ENCODE assay signal across 9 mouse cellular contexts in the genomic region with DNA sequence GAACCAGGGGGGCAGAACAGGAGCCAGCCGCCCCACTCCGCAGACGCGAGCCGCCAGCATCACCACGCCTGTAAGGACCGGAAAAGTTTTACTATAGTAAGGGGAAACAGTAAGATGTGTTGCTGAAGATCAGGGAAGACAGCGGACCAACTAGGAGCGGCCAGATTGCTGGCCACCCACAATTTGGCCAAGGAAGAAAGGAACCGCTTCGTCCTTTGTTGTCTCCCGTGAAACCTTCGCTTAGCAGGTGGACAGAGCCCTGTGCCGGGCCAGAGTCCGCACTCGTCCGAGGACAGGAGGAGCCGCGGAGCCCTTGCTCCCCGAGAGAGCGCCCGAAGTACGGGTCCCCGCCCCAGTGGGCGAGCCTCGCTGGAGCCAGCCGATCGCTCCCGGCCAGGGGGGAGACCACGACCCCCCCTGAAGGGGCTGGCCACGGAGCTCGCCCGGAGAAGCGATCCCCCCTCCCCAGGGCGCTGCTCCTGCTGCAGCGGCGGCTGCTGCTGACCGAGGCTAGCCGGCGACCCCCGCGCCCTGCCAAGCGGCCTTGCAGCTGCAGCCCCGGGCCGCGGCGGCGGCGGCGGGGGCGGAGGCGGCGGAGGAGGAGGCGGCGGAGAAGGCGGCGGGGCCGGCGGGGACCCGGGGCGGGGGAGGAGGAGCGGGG. TPM values are rescaled to one million over a fixed set of nuclear protein-coding genes. Genes with fewer than 3 reads are reported as not detected.
DNase-seq lines count a peak whose midpoint lies in the region; ATAC-seq and TF ChIP-seq lines count a peak whose summit lies in the region.
"Had no signal": no experiment of that assay in that cellular context is flagged by ENCODE, and none has a peak within 500 bp of the region (broad histone marks: within the 10 kb centered on the region; RNA-seq: fewer than 3 reads in every experiment).

No protein-coding gene starts in this region.

- no peak overlapping the region for H3K27ac ChIP-seq in heart, embryonic 13.5 days (replicated peaks)
- no peak overlapping the region for H3K27ac ChIP-seq in ES-E14 (ENCODE audit: insufficient read depth, low read depth, low read length, poor library complexity, severe bottlenecking)
- no peak overlapping the region for H3K27ac ChIP-seq in embryonic fibroblast, embryonic 13.5 days (ENCODE audit: insufficient read depth, low read length)
- peak overlapping the region; percentile 86 for H3K27ac ChIP-seq in kidney, embryonic 14.5 days (ENCODE audit: low read depth, low read length)

- ATAC-seq in heart, embryonic 13.5 days (ENCODE audit: extremely low read depth, insufficient number of reproducible peaks, low FRiP score, low TSS enrichment) = no peak
- ATAC-seq in kidney, embryonic 14.5 days (ENCODE audit: low FRiP score, low TSS enrichment) = no peak

- H3K9ac ChIP-seq in heart, embryonic 13.5 days = peak overlapping the region; percentile 71
- H3K9ac ChIP-seq in ES-E14 (ENCODE audit: insufficient read depth, low read depth, low read length, poor library complexity, severe bottlenecking) = 0 out of 2 replicates have a peak overlapping the region, but pooled peaks have one; percentile 13
- H3K9ac ChIP-seq in kidney, embryonic 14.5 days (ENCODE audit: low read depth, low read length) = peak overlapping the region; percentile 79

- peak overlapping the region; percentile 91 for H3K4me2 ChIP-seq in heart, embryonic 13.5 days
- H3K4me2 ChIP-seq in kidney, embryonic 14.5 days (replicated peaks; ENCODE audit: low read depth, low read length) = peak overlapping the region; percentile 61

- TF ChIP-seq POLR2A in embryonic fibroblast, embryonic 13.5 days (IDR thresholded peaks at IDR 0.05; ENCODE audit: low read depth, low read length) = no peak

- TF ChIP-seq CTCF in embryonic fibroblast, embryonic 13.5 days (IDR thresholded peaks at IDR 0.05; ENCODE audit: borderline replicate concordance, insufficient read depth, low read length) = no peak

- under 1% methylated on average over 39 of the region's 62 CpGs for WGBS in heart, embryonic 13.5 days
- WGBS in kidney, embryonic 14.5 days = under 1% methylated on average over 40 of the region's 62 CpGs

- DNase-seq in heart, adult 8-10 months (ENCODE audit: low spot score) = no peak
- DNase-seq in ES-E14 (ENCODE audit: low read depth, low spot score) = no peak
- DNase-seq in neural tube, embryonic 10.5 days (ENCODE audit: extremely low spot score, low spot score) = peak; percentile 78
- no peak for DNase-seq in MN1 (ENCODE audit: low spot score)
- DNase-seq in adipocyte (ENCODE audit: low spot score) = no peak

- H3K27me3 ChIP-seq in heart, embryonic 13.5 days (replicated peaks) = peaks cover 94% of the 10 kb centered on the region
- H3K27me3 ChIP-seq in kidney, embryonic 14.5 days (ENCODE audit: control insufficient read depth, insufficient read depth, low read length) = peaks cover 86% of the 10 kb centered on the region

- H3K9me3 ChIP-seq in heart, embryonic 13.5 days = no peaks in the 10 kb centered on the region
- H3K9me3 ChIP-seq in ES-E14 (ENCODE audit: control insufficient read depth, insufficient read depth, low read depth, low read length) = no peaks in the 10 kb centered on the region
- no peaks in the 10 kb centered on the region for H3K9me3 ChIP-seq in kidney, embryonic 14.5 days (ENCODE audit: control insufficient read depth, low read length)

- in situ Hi-C loops in ES-E14 (cut with MboI; ENCODE audit: low sequenced_read_pairs in 2 of 2, unreplicated experiment in 2 of 2) = no loop called here

- H3K36me3 ChIP-seq in heart, embryonic 13.5 days = no peaks in the 10 kb centered on the region
- H3K36me3 ChIP-seq in ES-E14 (ENCODE audit: control insufficient read depth, insufficient read depth, low read length, poor library complexity, severe bottlenecking) = no peaks in the 10 kb centered on the region
- no peaks in the 10 kb centered on the region for H3K36me3 ChIP-seq in kidney, embryonic 14.5 days (ENCODE audit: control insufficient read depth, insufficient read depth, low read length)

- peak overlapping the region; percentile 58 for H3K4me3 ChIP-seq in heart, embryonic 13.5 days
- peak overlapping the region; percentile 18 to 61 for H3K4me3 ChIP-seq in ES-E14 (ENCODE audit: insufficient read depth in 1 of 2, low read depth in 1 of 2, low read length in 2 of 2, poor library complexity in 1 of 2, severe bottlenecking in 1 of 2)
- H3K4me3 ChIP-seq in embryonic fibroblast, embryonic 13.5 days (ENCODE audit: insufficient read depth, low read length) = peak overlapping the region; percentile 70
- H3K4me3 ChIP-seq in kidney, embryonic 14.5 days (ENCODE audit: low read length) = peak overlapping the region; percentile 59

- peaks cover 49% of the 10 kb centered on the region for H3K4me1 ChIP-seq in heart, embryonic 13.5 days
- peaks cover 0 to 7% of the 10 kb centered on the region in 2 experiments; a peak in 2 of 4 replicates for H3K4me1 ChIP-seq in ES-E14 (ENCODE audit: control insufficient read depth in 2 of 2, insufficient read depth in 2 of 2, low read length in 2 of 2, poor library complexity in 1 of 2)
- no peaks in the 10 kb centered on the region for H3K4me1 ChIP-seq in embryonic fibroblast, embryonic 13.5 days (ENCODE audit: control insufficient read depth, insufficient read depth, low read length)
- no peaks in the 10 kb centered on the region for H3K4me1 ChIP-seq in kidney, embryonic 14.5 days (ENCODE audit: control insufficient read depth, insufficient read depth, low read length)

TF ChIP-seq in ES-E14, 5 proteins besides CTCF, POLR2A, EP300 and RAD21:
- TF ChIP-seq ZNF384 (IDR thresholded peaks at IDR 0.05; ENCODE audit: low read depth, low read length) = no peak

RNA-seq across cellular contexts. Expression of gene Pou3f3, which starts 0.9 kb away (rescaled TPM):
- 0.03 and 0.08 TPM in 2 replicates for polyA plus RNA-seq in heart, embryonic 13.5 days (2015; fragmentation: Nextera tagmentation; extraction: Ambion mirVana)
- under 1 TPM in 1 of 4 experiments, not detected in 3; 0.09 TPM for total RNA-seq in heart, adult 8-10 months (2022)
- total RNA-seq in ES-E14 (2012; rRNA removed) = 0.21 and 0.31 TPM in 2 replicates
- 1.6 and 7.5 TPM in 2 replicates for polyA plus RNA-seq in embryonic fibroblast, embryonic 13.5 days (2011; ENCODE audit: insufficient read length, low read depth, missing spikeins)
- polyA plus RNA-seq in kidney, embryonic 14.5 days (2014; fragmentation: Nextera tagmentation; extraction: Ambion mirVana) = 8.5 and 8.8 TPM in 2 replicates
- total RNA-seq: hematopoietic stem cell, adult 5-6 weeks had no signal

Comparison
In these comparisons a context has a peak if more than half of its experiments do, and no peak if none do; other contexts are left out.
1. H3K9ac ChIP-seq: peak in every context shown above with its lines; median percentile 79 in kidney, embryonic 14.5 days; 71 in heart, embryonic 13.5 days; 13 in ES-E14.